Mouse (Mus musculus): ENCODE measurements at regions not wholly inside any gene's neighbourhood (a gene's known extent, or its start where the extent isn't known, plus 50 kb on each side); places are given as distances from the start of the nearest gene placed in this dataset.

GRCm38 (mm10) chr12:27513253-27513652 lies 170.9 kb upstream of the Sox11 start:
- Histone ChIP-seq H3K9me3 (replicated peaks) (no peaks in the 10 kb centered on the region), H3K4me3 (replicated peaks) (no peak overlapping the region), H3K4me2 (no peak overlapping the region), H3K27me3 (no peaks in the 10 kb centered on the region), H3K4me1 (replicated peaks) (no peaks in the 10 kb centered on the region), H3K36me3 (no peaks in the 10 kb centered on the region), H3K27ac (no peak overlapping the region), H3K9ac (no peak overlapping the region)
- WGBS (ENCODE audit: insufficient replicate concordance), result 69% methylated on average over 3 of the region's 3 CpGs
- ATAC-seq (ENCODE audit: low read depth), result no peak
- DNase-seq, result no peak

DNA sequence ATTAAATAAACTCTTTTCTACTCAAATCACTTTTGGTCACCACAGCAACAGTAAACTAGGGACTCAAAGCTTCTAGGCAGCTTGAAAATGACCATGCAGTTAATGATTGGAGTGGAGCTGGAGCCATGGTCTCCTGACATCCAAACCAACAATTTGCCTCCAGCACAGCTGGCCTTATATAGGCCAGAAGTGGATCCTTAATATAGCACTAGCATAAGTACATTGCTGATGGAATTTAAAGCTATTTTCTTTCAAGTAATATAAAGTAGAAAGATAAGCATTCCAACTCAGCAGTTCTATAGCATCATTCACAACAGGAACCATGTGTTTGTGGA lies 165.8 kb upstream of the Sox11 start:
- H3K27ac ChIP-seq, result no peak overlapping the region
- H3K36me3 ChIP-seq, result no peaks in the 10 kb centered on the region
- H3K4me3 ChIP-seq (replicated peaks), result no peak overlapping the region
- H3K4me2 ChIP-seq, result no peak overlapping the region
- H3K9me3 ChIP-seq (replicated peaks), result no peaks in the 10 kb centered on the region
- ATAC-seq (ENCODE audit: low read depth) (no peak), DNase-seq (no peak)
- no peaks in the 10 kb centered on the region for H3K27me3 ChIP-seq
- no peaks in the 10 kb centered on the region for H3K4me1 ChIP-seq (replicated peaks)
- H3K9ac ChIP-seq, result no peak overlapping the region

DNA sequence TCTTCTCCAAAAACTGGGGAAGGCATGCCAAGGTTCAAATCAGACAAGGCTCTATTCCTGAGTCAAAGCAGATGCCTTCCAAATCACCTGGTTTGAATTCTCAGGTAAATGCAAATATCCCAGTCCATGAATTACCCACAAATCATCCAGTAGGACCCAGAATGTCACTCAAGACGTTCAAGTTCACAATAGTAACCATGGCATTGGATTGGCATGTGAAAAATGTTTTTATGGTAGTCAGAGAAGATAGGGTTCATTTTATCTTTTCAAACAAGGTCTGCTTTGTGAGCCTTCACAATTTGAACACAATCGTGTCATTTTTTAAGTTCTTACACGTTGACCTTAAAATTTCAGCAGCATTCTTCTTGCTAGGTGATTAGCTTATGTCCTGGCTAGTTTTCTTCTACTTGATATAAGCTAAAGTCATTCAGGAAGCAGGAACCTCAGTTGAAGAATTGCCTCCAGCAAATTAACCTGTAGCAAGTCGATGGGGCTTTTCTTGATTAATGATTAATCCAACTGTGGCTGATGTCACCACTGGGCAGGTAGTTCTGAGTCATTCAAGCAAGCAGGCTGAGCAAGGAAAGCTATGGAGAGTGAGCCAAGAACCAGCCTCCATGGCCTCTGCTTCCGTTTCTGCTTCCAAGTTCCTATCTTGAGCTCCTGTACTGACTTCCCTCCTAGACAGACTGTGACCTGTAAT lies 165.3 kb upstream of the Sox11 start:
- H3K9me3 ChIP-seq (replicated peaks), result no peaks in the 10 kb centered on the region
- no peak overlapping the region for H3K4me3 ChIP-seq (replicated peaks)
- H3K36me3 ChIP-seq, result no peaks in the 10 kb centered on the region
- DNase-seq, result no peak
- no peak for ATAC-seq (ENCODE audit: low read depth)
- no peak overlapping the region for H3K9ac ChIP-seq
- H3K27me3 ChIP-seq, result no peaks in the 10 kb centered on the region
- 34% methylated on average over 5 of the region's 5 CpGs for WGBS (ENCODE audit: insufficient replicate concordance)
- no peak overlapping the region for H3K4me2 ChIP-seq
- no peak overlapping the region for H3K27ac ChIP-seq
- no peaks in the 10 kb centered on the region for H3K4me1 ChIP-seq (replicated peaks)

DNA sequence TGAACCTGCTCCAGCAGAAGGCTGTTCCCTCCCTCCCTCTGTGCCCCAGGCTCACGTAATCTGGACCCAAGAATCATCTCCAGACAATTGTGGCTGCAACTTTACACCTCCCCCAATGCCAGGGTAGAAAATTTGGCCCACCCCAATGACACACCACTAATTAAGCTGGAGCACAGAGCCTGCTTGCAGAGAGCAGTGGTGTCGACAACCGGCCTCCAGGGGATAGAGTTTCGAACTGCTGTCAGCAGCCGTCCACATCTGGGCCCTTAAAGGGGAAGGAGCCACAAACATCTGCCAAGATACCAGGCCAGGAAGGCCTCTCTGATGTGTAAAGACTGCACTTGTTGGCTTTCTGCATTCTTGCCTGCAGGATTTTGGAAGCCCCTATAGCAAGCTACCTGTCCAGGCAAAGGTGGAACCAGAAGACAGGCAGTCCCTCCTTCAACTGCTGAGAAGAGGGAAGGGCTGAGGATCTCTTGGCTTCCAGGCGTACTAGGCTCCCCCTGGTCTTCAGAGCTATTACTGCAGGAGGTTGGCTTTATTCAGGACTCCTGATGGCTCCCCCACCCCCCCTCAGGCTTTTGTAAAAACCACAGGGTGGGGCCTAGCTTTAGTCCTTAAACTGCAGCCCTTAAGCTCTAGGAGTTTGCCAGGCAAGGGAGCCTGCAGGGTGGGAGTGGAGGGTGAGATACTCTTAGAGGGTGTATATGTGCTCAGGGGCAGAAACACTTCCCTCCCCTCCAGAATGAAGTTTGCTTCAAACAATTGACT lies 160.5 kb upstream of the Sox11 start:
- ATAC-seq (ENCODE audit: low read depth), result no peak

GRCm38 (mm10) chr12:27500516-27500915 lies 158.1 kb upstream of the Sox11 start:
- ATAC-seq (ENCODE audit: low read depth) (no peak), DNase-seq (no peak)
- Histone ChIP-seq H3K9me3 (replicated peaks) (no peaks in the 10 kb centered on the region), H3K4me2 (no peak overlapping the region), H3K4me1 (replicated peaks) (no peaks in the 10 kb centered on the region), H3K9ac (no peak overlapping the region), H3K27me3 (no peaks in the 10 kb centered on the region), H3K27ac (no peak overlapping the region), H3K4me3 (replicated peaks) (no peak overlapping the region), H3K36me3 (no peaks in the 10 kb centered on the region)
- 26% methylated on average over 5 of the region's 5 CpGs for WGBS (ENCODE audit: insufficient replicate concordance)

More for the DNA sequence above, 160.5 kb upstream of the Sox11 start:
- WGBS (ENCODE audit: insufficient replicate concordance), result 35% methylated on average over 6 of the region's 6 CpGs
- Histone ChIP-seq H3K4me1 (replicated peaks) (no peaks in the 10 kb centered on the region), H3K27ac (no peak overlapping the region), H3K4me2 (no peak overlapping the region), H3K9ac (no peak overlapping the region), H3K9me3 (replicated peaks) (no peaks in the 10 kb centered on the region), H3K27me3 (no peaks in the 10 kb centered on the region), H3K36me3 (no peaks in the 10 kb centered on the region), H3K4me3 (replicated peaks) (no peak overlapping the region)
- no peak for DNase-seq

DNA sequence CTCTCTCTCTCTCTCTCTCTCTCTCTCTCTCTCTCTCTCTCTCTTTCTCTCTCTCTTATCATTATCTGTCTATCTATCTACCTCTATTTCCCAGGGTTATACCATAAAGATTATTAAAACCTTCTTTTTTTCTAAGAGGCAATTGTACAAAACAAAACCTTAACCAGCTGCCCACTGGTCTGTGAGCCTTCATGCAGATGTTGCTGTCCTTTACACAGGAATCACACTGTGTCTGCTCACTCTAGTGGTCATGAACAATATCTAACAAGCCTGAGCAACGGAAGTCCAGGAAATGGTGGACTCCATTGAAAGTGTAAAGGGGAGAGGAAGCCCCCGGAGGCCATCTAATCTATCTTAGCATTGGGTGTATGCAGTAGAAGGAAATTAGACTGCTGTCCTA lies 156.9 kb upstream of the Sox11 start:
- H3K9me3 ChIP-seq (replicated peaks), result no peaks in the 10 kb centered on the region
- no peaks in the 10 kb centered on the region for H3K4me1 ChIP-seq (replicated peaks)
- H3K4me3 ChIP-seq (replicated peaks), result no peak overlapping the region
- no peak for ATAC-seq (ENCODE audit: low read depth)
- WGBS (ENCODE audit: insufficient replicate concordance), result 14% methylated on average over 2 of the region's 2 CpGs
- no peaks in the 10 kb centered on the region for H3K27me3 ChIP-seq
- H3K27ac ChIP-seq, result no peak overlapping the region
- H3K9ac ChIP-seq, result no peak overlapping the region
- no peak for DNase-seq
- no peaks in the 10 kb centered on the region for H3K36me3 ChIP-seq
- no peak overlapping the region for H3K4me2 ChIP-seq

- H3K9me3 ChIP-seq (replicated peaks), result no peaks in the 10 kb centered on the region
- ATAC-seq (ENCODE audit: low read depth) (no peak), DNase-seq (no peak)
- no peaks in the 10 kb centered on the region for H3K27me3 ChIP-seq
- WGBS (ENCODE audit: insufficient replicate concordance), result 39% methylated on average over 6 of the region's 6 CpGs
- H3K9ac ChIP-seq, result no peak overlapping the region
- H3K4me3 ChIP-seq (replicated peaks), result no peak overlapping the region
- H3K27ac ChIP-seq, result no peak overlapping the region
- H3K36me3 ChIP-seq, result no peaks in the 10 kb centered on the region
- no peak overlapping the region for H3K4me2 ChIP-seq
- no peaks in the 10 kb centered on the region for H3K4me1 ChIP-seq (replicated peaks)
These were observed 154.6 kb upstream of the Sox11 start for GRCm38 (mm10) chr12:27496826-27497557.

GRCm38 (mm10) chr12:27492270-27492669 lies 149.9 kb upstream of the Sox11 start:
- Histone ChIP-seq H3K27me3 (no peaks in the 10 kb centered on the region), H3K9me3 (replicated peaks) (no peaks in the 10 kb centered on the region), H3K4me3 (replicated peaks) (no peak overlapping the region), H3K36me3 (no peaks in the 10 kb centered on the region), H3K4me2 (no peak overlapping the region), H3K9ac (no peak overlapping the region), H3K27ac (no peak overlapping the region), H3K4me1 (replicated peaks) (no peaks in the 10 kb centered on the region)
- no peak for DNase-seq
- ATAC-seq (ENCODE audit: low read depth), result no peak
- WGBS (ENCODE audit: insufficient replicate concordance), result 28% methylated on average over 2 of the region's 2 CpGs

DNA sequence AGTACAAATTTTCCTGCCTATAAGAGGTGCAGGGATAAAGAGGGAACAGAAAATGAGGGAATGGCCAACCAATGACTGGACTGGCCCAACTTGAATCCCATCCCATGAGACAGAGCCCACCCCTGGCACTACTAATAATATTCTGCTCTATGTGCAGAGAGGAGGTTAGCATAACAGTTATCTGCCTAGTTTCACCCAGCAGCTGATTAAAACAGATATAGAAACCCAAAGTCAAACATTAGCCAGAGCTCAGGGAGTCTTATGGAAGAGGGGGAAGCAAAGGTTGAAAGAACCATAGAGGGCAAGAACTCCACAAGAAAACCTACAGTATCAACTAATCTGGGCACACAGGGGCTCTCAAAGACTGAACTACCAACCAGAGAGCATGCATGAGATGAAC lies 138.9 kb upstream of the Sox11 start:
- Histone ChIP-seq H3K27me3 (no peaks in the 10 kb centered on the region), H3K4me1 (replicated peaks) (no peaks in the 10 kb centered on the region), H3K9me3 (replicated peaks) (no peaks in the 10 kb centered on the region), H3K4me2 (no peak overlapping the region), H3K36me3 (no peaks in the 10 kb centered on the region), H3K27ac (no peak overlapping the region), H3K9ac (no peak overlapping the region), H3K4me3 (replicated peaks) (no peak overlapping the region)
- DNase-seq (no peak), ATAC-seq (ENCODE audit: low read depth) (no peak)

- H3K9ac ChIP-seq, result no peak overlapping the region
- 73% methylated on average over 7 of the region's 7 CpGs for WGBS (ENCODE audit: insufficient replicate concordance)
- no peak for ATAC-seq (ENCODE audit: low read depth)
These were observed 137.2 kb upstream of the Sox11 start for GRCm38 (mm10) chr12:27479601-27480001.

GRCm38 (mm10) chr12:27474631-27475030 lies 132.3 kb upstream of the Sox11 start:
- H3K4me1 ChIP-seq (replicated peaks), result no peaks in the 10 kb centered on the region
- no peaks in the 10 kb centered on the region for H3K27me3 ChIP-seq
- DNase-seq (no peak), ATAC-seq (ENCODE audit: low read depth) (no peak)
- H3K36me3 ChIP-seq, result no peaks in the 10 kb centered on the region
- H3K4me2 ChIP-seq, result no peak overlapping the region
- H3K4me3 ChIP-seq (replicated peaks), result no peak overlapping the region
- no peak overlapping the region for H3K9ac ChIP-seq
- no peak overlapping the region for H3K27ac ChIP-seq
- H3K9me3 ChIP-seq (replicated peaks), result no peaks in the 10 kb centered on the region
- 56% methylated on average over 4 of the region's 4 CpGs for WGBS (ENCODE audit: insufficient replicate concordance)

More at GRCm38 (mm10) chr12:27479601-27480001, 137.2 kb upstream of the Sox11 start:
- no peak for DNase-seq
- H3K4me3 ChIP-seq (replicated peaks), result no peak overlapping the region
- H3K9me3 ChIP-seq (replicated peaks), result no peaks in the 10 kb centered on the region
- no peaks in the 10 kb centered on the region for H3K4me1 ChIP-seq (replicated peaks)
- no peak overlapping the region for H3K4me2 ChIP-seq
- H3K36me3 ChIP-seq, result no peaks in the 10 kb centered on the region
- H3K27ac ChIP-seq, result no peak overlapping the region
- H3K27me3 ChIP-seq, result no peaks in the 10 kb centered on the region
